Mouse (Mus musculus): ENCODE measurements around the gene Usp8. TPM values are rescaled to one million over a fixed set of nuclear protein-coding genes. Genes with fewer than 3 reads are reported as not detected.

Gene Usp8
- total RNA-seq (2021) = 10 to 100 TPM; 35.2 to 38.7 TPM
- long read RNA-seq, full-length matches to known transcripts = 15 of 24 reads
- long read RNA-seq, partial matches to known transcripts = 2 of 24 reads
- long read RNA-seq, other reads (novel, unspliced or antisense) = 7 of 24 reads

GRCm38 (mm10) chr2:126706759-126707437, at the start of gene Usp8:
Gene Usp8, plus strand, starts transcription at chr2:126707328.
- DNase-seq (ENCODE audit: low spot score in 2 of 2) = peak; percentile 97 to 98

GRCm38 (mm10) chr2:126663481-126663880, 43.6 kb upstream of the Usp8 start:
- DNase-seq (ENCODE audit: low spot score in 2 of 2) = no peak

GRCm38 (mm10) chr2:126665984-126666383, 41.1 kb upstream of the Usp8 start:
- DNase-seq (ENCODE audit: low spot score in 2 of 2) = no peak

GRCm38 (mm10) chr2:126668621-126669252, 38.4 kb upstream of the Usp8 start:
- no peak for DNase-seq (ENCODE audit: low spot score in 2 of 2)

GRCm38 (mm10) chr2:126673317-126674242, 33.5 kb upstream of the Usp8 start:
- DNase-seq (ENCODE audit: low spot score in 2 of 2) = no peak

- peak; percentile 46 to 57 for DNase-seq (ENCODE audit: low spot score in 2 of 2)
Measured at GRCm38 (mm10) chr2:126674441-126675168, 32.5 kb upstream of the Usp8 start.

GRCm38 (mm10) chr2:126675169-126676121, 31.7 kb upstream of the Usp8 start:
- DNase-seq (ENCODE audit: low spot score in 2 of 2) = peak; percentile 89 to 92

- no peak for DNase-seq (ENCODE audit: low spot score in 2 of 2)
Measured at GRCm38 (mm10) chr2:126676122-126676515, 31.0 kb upstream of the Usp8 start, which contains the start of gene Gabpb1. Gene Gabpb1, minus strand, starts transcription at chr2:126676337.

- no peak for DNase-seq (ENCODE audit: low spot score in 2 of 2)
Measured at GRCm38 (mm10) chr2:126677366-126677765, 29.8 kb upstream of the Usp8 start.

- DNase-seq (ENCODE audit: low spot score in 2 of 2) = no peak
Measured at GRCm38 (mm10) chr2:126682333-126682732, 24.8 kb upstream of the Usp8 start.

- no peak for DNase-seq (ENCODE audit: low spot score in 2 of 2)
Measured at GRCm38 (mm10) chr2:126682937-126683336, 24.2 kb upstream of the Usp8 start.

GRCm38 (mm10) chr2:126691290-126691689, 15.8 kb upstream of the Usp8 start:
- DNase-seq (ENCODE audit: low spot score in 2 of 2) = no peak

GRCm38 (mm10) chr2:126695285-126695684, 11.8 kb upstream of the Usp8 start:
- DNase-seq (ENCODE audit: low spot score in 2 of 2) = no peak

GRCm38 (mm10) chr2:126707438-126707779, 281 bp downstream of the Usp8 start:
- no peak for DNase-seq (ENCODE audit: low spot score in 2 of 2)

- no peak for DNase-seq (ENCODE audit: low spot score in 2 of 2)
Measured at GRCm38 (mm10) chr2:126708361-126708760, 1.2 kb downstream of the Usp8 start.

GRCm38 (mm10) chr2:126712526-126712925, 5.4 kb downstream of the Usp8 start:
- no peak for DNase-seq (ENCODE audit: low spot score in 2 of 2)

- no peak for DNase-seq (ENCODE audit: low spot score in 2 of 2)
Measured at GRCm38 (mm10) chr2:126712950-126713349, 5.8 kb downstream of the Usp8 start.

GRCm38 (mm10) chr2:126729207-126729606, 22.1 kb downstream of the Usp8 start:
- no peak for DNase-seq (ENCODE audit: low spot score in 2 of 2)

- no peak for DNase-seq (ENCODE audit: low spot score in 2 of 2)
Measured at GRCm38 (mm10) chr2:126730502-126730901, 23.4 kb downstream of the Usp8 start.
